Mouse (Mus musculus): ENCODE measurements around the gene Rftn2. TPM values are rescaled to one million over a fixed set of nuclear protein-coding genes. Genes with fewer than 3 reads are reported as not detected.

Rftn2 gene
- polyA plus RNA-seq, 1 experiment from 2014 or later, result 7.0 TPM

DNA sequence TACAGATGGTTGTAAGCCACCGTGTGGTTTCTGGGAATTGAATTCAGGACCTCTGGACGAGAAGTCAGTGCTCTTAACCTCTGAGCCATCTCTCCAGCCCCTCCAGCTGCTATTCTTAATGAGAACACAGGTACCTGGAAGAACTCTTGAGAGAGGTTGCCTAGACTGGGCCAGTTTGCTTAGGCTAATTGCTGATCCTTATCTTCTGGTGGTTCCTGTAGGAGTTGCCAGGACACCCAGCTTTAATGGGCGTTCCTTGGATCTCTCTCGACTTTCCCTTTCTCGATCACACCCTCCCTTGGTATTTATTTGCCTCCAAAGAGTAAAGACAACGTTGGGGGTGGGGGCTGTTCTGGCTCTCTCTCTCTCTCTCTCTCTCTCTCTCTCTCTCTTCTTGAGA, 13.1 kb downstream of the Rftn2 start:
- no peak for DNase-seq (ENCODE audit: low spot score)
- Histone ChIP-seq H3K4me3 (replicated peaks; ENCODE audit: low read depth, low read length) (no peak overlapping the region), H3K4me2 (ENCODE audit: low read length) (no peak overlapping the region)

DNA sequence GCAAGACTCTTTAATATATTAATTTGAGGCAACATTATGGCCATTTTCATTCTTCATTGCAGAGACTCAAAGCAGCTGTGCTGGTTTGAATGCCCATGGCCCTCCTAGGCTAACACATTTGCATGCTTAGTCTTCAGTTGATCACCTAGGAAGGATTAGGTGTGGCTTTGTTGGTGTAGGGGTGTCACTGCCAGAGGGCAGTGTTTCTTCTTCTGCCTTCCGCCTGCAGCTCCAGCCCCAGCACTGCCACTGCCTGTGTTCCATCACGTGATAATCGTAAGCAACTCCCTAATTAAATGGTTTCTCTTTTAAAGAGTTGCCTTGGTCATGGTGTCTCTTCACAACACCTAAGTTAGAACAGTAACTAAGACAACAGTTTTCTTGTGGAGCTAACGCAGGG, 13.8 kb downstream of the Rftn2 start:
- Histone ChIP-seq H3K4me2 (ENCODE audit: low read length) (no peak overlapping the region), H3K4me3 (replicated peaks; ENCODE audit: low read depth, low read length) (no peak overlapping the region), H3K36me3 (ENCODE audit: insufficient read depth, low read length) (no peaks in the 10 kb centered on the region), H3K27me3 (ENCODE audit: insufficient read depth, low read length) (no peaks in the 10 kb centered on the region), H3K9me3 (replicated peaks; ENCODE audit: low read length) (no peaks in the 10 kb centered on the region), H3K4me1 (replicated peaks; ENCODE audit: insufficient read depth, low read length) (peaks cover 5% of the 10 kb centered on the region; the same call in 1 of the 2 replicates), H3K9ac (ENCODE audit: low read depth, low read length) (no peak overlapping the region), H3K27ac (no peak overlapping the region)
- ATAC-seq (replicated peaks; ENCODE audit: low FRiP score, low read depth), result no peak
- WGBS, result 82% methylated on average over 4 of the region's 4 CpGs
- TF ChIP-seq CTCF (IDR thresholded peaks at IDR 0.05; ENCODE audit: low read depth), result no peak
- DNase-seq (ENCODE audit: low spot score), result no peak

More for the DNA sequence above, 13.1 kb downstream of the Rftn2 start:
- no peak for ATAC-seq (replicated peaks; ENCODE audit: low FRiP score, low read depth)
- Histone ChIP-seq H3K9ac (ENCODE audit: low read depth, low read length) (no peak overlapping the region), H3K27me3 (ENCODE audit: insufficient read depth, low read length) (no peaks in the 10 kb centered on the region), H3K27ac (no peak overlapping the region), H3K36me3 (ENCODE audit: insufficient read depth, low read length) (no peaks in the 10 kb centered on the region), H3K9me3 (replicated peaks; ENCODE audit: low read length) (no peaks in the 10 kb centered on the region), H3K4me1 (replicated peaks; ENCODE audit: insufficient read depth, low read length) (peaks cover 5% of the 10 kb centered on the region; the same call in 1 of the 2 replicates)
- no peak for TF ChIP-seq CTCF (IDR thresholded peaks at IDR 0.05; ENCODE audit: low read depth)
- 31% methylated on average over 6 of the region's 6 CpGs for WGBS

DNA sequence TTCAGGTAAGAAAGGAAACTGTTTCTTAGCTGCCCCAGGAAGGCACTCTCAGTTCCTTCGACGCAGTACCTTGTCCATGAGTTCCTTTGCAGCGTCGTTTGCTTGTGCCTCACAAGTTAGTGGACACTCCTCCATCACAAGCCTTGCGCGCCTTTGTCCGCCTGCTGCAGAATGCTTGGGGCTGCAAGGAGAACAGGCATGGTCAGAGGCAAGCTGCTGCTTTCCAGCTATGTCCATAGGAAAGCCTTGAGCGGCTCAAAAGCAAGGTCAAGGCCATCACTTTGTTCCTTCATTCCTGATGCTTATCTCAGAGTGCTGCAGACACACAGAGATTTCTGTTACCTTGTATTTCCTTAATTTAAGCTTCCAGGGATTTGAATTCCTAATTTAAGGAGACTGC, 15.5 kb downstream of the Rftn2 start:
- no peaks in the 10 kb centered on the region for H3K36me3 ChIP-seq (ENCODE audit: insufficient read depth, low read length)
- WGBS, result 78% methylated on average over 8 of the region's 8 CpGs
- ATAC-seq (replicated peaks; ENCODE audit: low FRiP score, low read depth) (no peak), DNase-seq (ENCODE audit: low spot score) (no peak)
- H3K9ac ChIP-seq (ENCODE audit: low read depth, low read length), result no peak overlapping the region
- no peak overlapping the region for H3K27ac ChIP-seq
- TF ChIP-seq CTCF (IDR thresholded peaks at IDR 0.05; ENCODE audit: low read depth), result no peak
- peaks cover 5% of the 10 kb centered on the region; the same call in 1 of the 2 replicates for H3K4me1 ChIP-seq (replicated peaks; ENCODE audit: insufficient read depth, low read length)
- no peaks in the 10 kb centered on the region for H3K9me3 ChIP-seq (replicated peaks; ENCODE audit: low read length)
- H3K27me3 ChIP-seq (ENCODE audit: insufficient read depth, low read length), result no peaks in the 10 kb centered on the region
- no peak overlapping the region for H3K4me2 ChIP-seq (ENCODE audit: low read length)
- no peak overlapping the region for H3K4me3 ChIP-seq (replicated peaks; ENCODE audit: low read depth, low read length)

DNA sequence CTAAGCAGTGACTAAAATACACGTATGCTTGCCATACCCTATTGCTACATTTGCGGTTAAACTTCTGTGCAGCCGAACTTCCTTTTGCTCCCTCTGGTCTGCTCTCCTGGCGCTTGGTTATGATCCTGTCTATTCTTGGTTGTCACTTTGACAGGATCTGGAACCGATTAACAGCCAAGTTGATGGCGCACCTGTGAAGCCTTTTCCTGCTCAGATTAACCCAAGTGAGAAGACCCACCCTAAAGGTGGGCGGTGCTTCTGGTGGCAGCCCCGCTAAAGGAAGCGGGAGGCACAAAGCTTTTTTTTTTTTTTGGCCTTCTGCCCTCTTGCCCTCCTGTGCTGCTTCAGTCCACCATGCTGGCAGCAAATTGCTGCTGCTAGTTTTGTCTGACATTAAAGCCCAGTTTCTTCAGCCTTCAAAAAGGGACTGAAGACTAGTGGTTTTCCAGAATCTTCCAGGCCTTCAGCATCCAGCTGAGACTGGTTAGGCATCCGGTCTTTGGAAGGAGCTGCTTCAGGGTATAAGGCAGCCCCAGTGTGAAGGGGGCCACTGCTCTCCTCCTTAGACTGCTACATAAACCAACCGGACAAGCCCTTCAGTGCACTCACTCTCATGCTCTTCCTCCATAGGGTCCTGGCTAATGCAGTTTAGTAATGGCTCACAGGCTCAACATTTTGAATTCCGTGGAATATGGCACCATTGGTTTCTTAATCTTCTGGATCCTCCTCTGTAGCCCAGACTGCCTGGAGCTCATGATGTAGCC, 16.2 kb downstream of the Rftn2 start:
- no peak overlapping the region for H3K4me2 ChIP-seq (ENCODE audit: low read length)
- no peak overlapping the region for H3K9ac ChIP-seq (ENCODE audit: low read depth, low read length)
- DNase-seq (ENCODE audit: low spot score) (no peak), ATAC-seq (replicated peaks; ENCODE audit: low FRiP score, low read depth) (no peak; the same call in 1 of the 2 replicates)
- no peaks in the 10 kb centered on the region for H3K9me3 ChIP-seq (replicated peaks; ENCODE audit: low read length)
- TF ChIP-seq CTCF (IDR thresholded peaks at IDR 0.05; ENCODE audit: low read depth), result no peak
- 46% methylated on average over 12 of the region's 12 CpGs for WGBS
- no peaks in the 10 kb centered on the region for H3K36me3 ChIP-seq (ENCODE audit: insufficient read depth, low read length)
- no peaks in the 10 kb centered on the region for H3K27me3 ChIP-seq (ENCODE audit: insufficient read depth, low read length)
- no peak overlapping the region for H3K27ac ChIP-seq
- peaks cover 5% of the 10 kb centered on the region; the same call in 1 of the 2 replicates for H3K4me1 ChIP-seq (replicated peaks; ENCODE audit: insufficient read depth, low read length)
- H3K4me3 ChIP-seq (replicated peaks; ENCODE audit: low read depth, low read length), result no peak overlapping the region

DNA sequence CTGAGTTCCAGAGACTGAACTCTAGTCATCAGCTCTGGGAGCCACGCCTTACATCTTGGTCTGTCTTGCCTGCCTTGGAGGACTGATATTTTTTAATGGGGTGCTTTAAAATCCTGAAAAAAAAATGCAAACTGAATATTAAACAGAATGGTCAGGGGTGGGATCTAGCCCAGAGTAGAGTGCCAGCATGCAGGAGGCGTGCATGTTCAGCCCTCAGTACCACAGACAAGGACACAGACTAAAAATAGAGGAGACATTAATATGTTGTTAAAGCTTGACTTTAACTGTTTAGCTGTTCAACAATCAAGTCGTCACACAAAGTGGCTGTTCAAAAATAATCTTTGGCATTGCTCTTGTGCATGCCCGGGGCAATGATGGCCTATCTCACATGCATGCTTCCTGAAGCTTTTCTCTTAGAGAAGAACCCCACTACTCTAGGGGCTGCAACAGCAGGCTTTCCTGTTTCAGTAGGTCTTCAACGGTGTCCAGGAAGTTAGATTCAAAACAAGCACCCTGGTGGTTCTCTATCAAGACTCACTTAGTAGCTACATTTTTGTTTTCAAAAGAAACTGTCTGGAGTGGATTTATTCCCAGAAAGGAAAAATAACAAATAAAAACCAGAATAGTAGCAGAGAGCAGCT, 18.0 kb downstream of the Rftn2 start:
- no peak for ATAC-seq (replicated peaks; ENCODE audit: low FRiP score, low read depth)
- Histone ChIP-seq H3K9me3 (replicated peaks; ENCODE audit: low read length) (no peaks in the 10 kb centered on the region), H3K4me1 (replicated peaks; ENCODE audit: insufficient read depth, low read length) (peaks cover 5% of the 10 kb centered on the region; the same call in 1 of the 2 replicates), H3K36me3 (ENCODE audit: insufficient read depth, low read length) (no peaks in the 10 kb centered on the region), H3K4me3 (replicated peaks; ENCODE audit: low read depth, low read length) (no peak overlapping the region), H3K4me2 (ENCODE audit: low read length) (no peak overlapping the region), H3K9ac (ENCODE audit: low read depth, low read length) (no peak overlapping the region), H3K27me3 (ENCODE audit: insufficient read depth, low read length) (no peaks in the 10 kb centered on the region), H3K27ac (no peak overlapping the region)
- DNase-seq (ENCODE audit: low spot score), result no peak
- TF ChIP-seq CTCF (IDR thresholded peaks at IDR 0.05; ENCODE audit: low read depth), result no peak
- WGBS, result 71% methylated on average over 5 of the region's 5 CpGs

GRCm38 (mm10) chr1:55207561-55207960, 19.0 kb downstream of the Rftn2 start:
- 93% methylated on average over 6 of the region's 6 CpGs for WGBS
- Histone ChIP-seq H3K4me3 (replicated peaks; ENCODE audit: low read depth, low read length) (no peak overlapping the region), H3K4me2 (ENCODE audit: low read length) (no peak overlapping the region), H3K9me3 (replicated peaks; ENCODE audit: low read length) (no peaks in the 10 kb centered on the region), H3K27me3 (ENCODE audit: insufficient read depth, low read length) (no peaks in the 10 kb centered on the region), H3K27ac (no peak overlapping the region), H3K4me1 (replicated peaks; ENCODE audit: insufficient read depth, low read length) (peaks cover 5% of the 10 kb centered on the region; the same call in 1 of the 2 replicates), H3K36me3 (ENCODE audit: insufficient read depth, low read length) (no peaks in the 10 kb centered on the region), H3K9ac (ENCODE audit: low read depth, low read length) (no peak overlapping the region)
- no peak for TF ChIP-seq CTCF (IDR thresholded peaks at IDR 0.05; ENCODE audit: low read depth)
- DNase-seq (ENCODE audit: low spot score) (no peak), ATAC-seq (replicated peaks; ENCODE audit: low FRiP score, low read depth) (no peak)

Data from kidney, postnatal 0 days (tissue).